Mouse (Mus musculus) spleen, adult 2 months (tissue): ENCODE data around the gene Chst8. TPM values are rescaled to one million over a fixed set of nuclear protein-coding genes. Genes with fewer than 3 reads are reported as not detected.

Experiments used
- DNase-seq, 2 experiments: peaks; one replicate each; pipeline versions ENCODE4 v3.0.0 to v3.0.0-alpha.2; 2012 to 2021; ENCODE audit warnings: low spot score in 2 of 2, low read depth in 1 of 2
- H3K27ac ChIP-seq: fragments of 200-500 bp; 2 replicates; pipeline ENCODE4 v1.5.1; 2012; ENCODE audit warnings: low read length, inconsistent platforms; ENCODE audit not compliant: insufficient read depth
- H3K27me3 ChIP-seq: fragments of 200-500 bp; 2 replicates; pipeline ENCODE4 v1.6.1; 2012; ENCODE audit warnings: mild to moderate bottlenecking, moderate library complexity, low read length, inconsistent platforms; ENCODE audit not compliant: control insufficient read depth, insufficient read depth
- H3K36me3 ChIP-seq: fragments of 200-500 bp; 2 replicates; pipeline ENCODE4 v1.6.1; 2012; ENCODE audit warnings: mild to moderate bottlenecking, low read length, inconsistent platforms; ENCODE audit not compliant: control insufficient read depth, insufficient read depth
- H3K4me1 ChIP-seq: fragments of 200-500 bp; 2 replicates; pipeline ENCODE4 v1.6.1; 2011; ENCODE audit warnings: inconsistent platforms; ENCODE audit not compliant: control insufficient read depth, insufficient read depth, insufficient read length
- H3K4me3 ChIP-seq: fragments of 200-500 bp; 2 replicates; pipeline ENCODE4 v1.5.1; 2011; ENCODE audit warnings: mild to moderate bottlenecking, inconsistent platforms; ENCODE audit not compliant: insufficient read depth, insufficient read length; ENCODE audit errors: extremely low read depth
- CTCF ChIP-seq: fragments of 200-500 bp; IDR thresholded peaks from 2 replicates; pipeline ENCODE4 v1.5.1; 2011; ENCODE audit warnings: mild to moderate bottlenecking, inconsistent platforms; ENCODE audit not compliant: insufficient read depth, insufficient read length, insufficient replicate concordance; ENCODE audit errors: extremely low read depth
- POLR2A ChIP-seq: fragments of 200-500 bp; IDR thresholded peaks from 2 replicates; pipeline ENCODE4 v1.6.1; 2011; ENCODE audit warnings: low read depth, low read length, inconsistent platforms
- WGBS: fragments of 180-500 bp; shearing (Covaris S2); methylation state at CpG from one replicate; pipeline ENCODE4 v1.1.7; 2018; 5-methylcytosine and 5-hydroxymethylcytosine counted together
- polyA plus RNA-seq: library from polyadenylated mRNA; depleted of rRNA; stranded (reverse); fragments of >200 nt; gene quantifications from 2 replicates; pipeline ENCODE4 v1.2.3, GENCODE M21; 2012

The Chst8 gene
- polyA plus RNA-seq, 1 experiment, result 1.6 TPM

DNA sequence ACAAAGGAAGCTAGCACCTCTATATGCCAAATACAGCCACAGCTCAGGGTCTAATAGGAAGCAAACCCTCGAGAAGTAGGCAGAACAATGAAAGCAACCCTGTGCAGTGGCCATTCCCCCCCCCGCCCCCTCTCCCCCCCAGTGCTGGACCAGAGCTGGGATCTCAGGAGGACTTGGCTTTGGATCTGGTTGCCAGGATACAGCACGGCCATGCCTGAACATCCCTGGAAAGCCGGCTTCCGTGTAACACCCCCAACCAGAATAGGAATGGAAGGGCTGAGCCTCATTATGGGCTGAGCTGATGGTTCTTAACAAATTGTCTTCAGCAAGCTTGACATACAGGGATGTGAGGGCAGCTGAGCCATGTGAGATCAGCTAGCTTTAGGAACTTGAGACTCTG, 34.9 kb upstream of the Chst8 start:
- H3K4me3 ChIP-seq, result no peak overlapping the region
- no peaks in the 10 kb centered on the region for H3K36me3 ChIP-seq
- TF ChIP-seq CTCF (no peak), POLR2A (no peak)
- no peaks in the 10 kb centered on the region for H3K27me3 ChIP-seq
- DNase-seq, result no peak
- WGBS, result 72% methylated on average over 5 of the region's 5 CpGs
- H3K4me1 ChIP-seq, result no peaks in the 10 kb centered on the region
- H3K27ac ChIP-seq, result no peak overlapping the region

DNA sequence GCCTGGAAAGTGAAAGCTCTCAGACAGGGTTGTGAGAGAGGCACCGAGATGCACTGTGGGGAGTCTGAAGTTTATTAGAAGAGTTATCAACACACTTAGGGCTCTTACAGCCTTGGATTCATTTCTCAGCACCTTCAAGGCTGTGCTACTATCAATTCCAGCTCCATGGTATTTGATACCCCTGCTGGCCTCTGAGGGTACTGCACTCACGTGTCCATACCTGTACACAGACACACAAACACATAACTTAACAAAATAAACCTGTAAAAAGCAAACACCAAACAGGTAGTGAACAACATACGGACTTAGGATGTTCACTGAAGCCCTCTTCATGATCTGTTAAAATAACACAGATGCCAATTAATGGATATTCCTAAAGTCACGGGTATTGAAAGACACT, 26.2 kb upstream of the Chst8 start:
- TF ChIP-seq POLR2A (no peak), CTCF (no peak)
- Histone ChIP-seq H3K27ac (no peak overlapping the region), H3K27me3 (no peaks in the 10 kb centered on the region), H3K4me3 (no peak overlapping the region), H3K36me3 (no peaks in the 10 kb centered on the region), H3K4me1 (no peaks in the 10 kb centered on the region)
- no peak for DNase-seq
- WGBS, result 91% methylated on average over 4 of the region's 4 CpGs

DNA sequence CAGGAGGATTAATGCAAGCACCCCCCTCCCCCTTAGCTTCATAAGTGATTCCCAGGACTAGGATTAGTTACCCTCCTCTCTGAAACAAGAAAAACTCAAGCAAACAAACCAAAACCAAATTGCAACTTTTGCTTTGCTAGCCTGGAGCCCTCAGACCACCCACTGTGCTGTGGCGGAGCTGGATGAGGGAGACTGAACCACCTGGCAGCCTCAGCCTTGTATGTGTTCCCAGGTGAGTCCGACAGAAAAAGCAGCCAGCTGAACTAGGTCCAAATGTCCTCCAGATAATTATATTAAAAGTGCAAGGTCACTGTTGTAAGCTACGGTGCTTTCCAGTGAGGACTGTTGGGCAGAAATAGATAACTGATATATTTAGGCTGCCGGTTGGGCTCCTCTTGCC, 25.7 kb upstream of the Chst8 start:
- Histone ChIP-seq H3K27me3 (no peaks in the 10 kb centered on the region), H3K36me3 (no peaks in the 10 kb centered on the region), H3K27ac (no peak overlapping the region), H3K4me1 (no peaks in the 10 kb centered on the region), H3K4me3 (no peak overlapping the region)
- WGBS, result 84% methylated on average over 4 of the region's 4 CpGs
- DNase-seq, result no peak
- TF ChIP-seq CTCF, result no peak
- TF ChIP-seq POLR2A, result no peak

DNA sequence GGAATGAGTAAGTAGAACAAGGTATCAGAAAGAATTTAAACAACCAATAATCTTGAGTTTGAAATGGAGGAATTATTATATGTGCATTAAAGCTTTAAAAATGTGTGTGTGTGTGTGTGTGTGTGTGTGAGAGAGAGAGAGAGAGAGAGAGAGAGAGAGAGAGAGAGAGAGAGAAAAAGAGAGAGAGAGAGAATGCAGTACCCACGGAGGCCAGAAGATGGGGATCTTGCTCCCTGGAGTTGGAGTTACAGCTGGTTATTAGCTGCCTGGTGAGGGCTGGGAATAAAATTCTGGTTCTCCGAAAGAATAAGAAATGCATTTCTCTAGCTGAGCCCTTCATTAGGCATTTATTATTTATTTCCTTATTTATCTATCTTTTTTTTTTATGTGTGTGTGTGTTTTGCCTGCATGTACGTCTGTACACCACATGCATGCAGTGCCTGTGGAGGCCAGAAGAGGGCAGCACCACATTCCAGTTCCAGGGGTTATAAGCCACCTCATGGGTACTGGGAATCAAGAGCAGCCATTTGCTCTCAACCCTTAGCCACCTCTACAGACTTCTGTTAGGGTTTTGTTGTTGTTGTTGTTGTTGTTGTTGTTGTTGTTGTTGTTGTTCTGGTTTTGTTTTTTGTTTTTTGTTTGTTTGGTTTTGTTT, 13.9 kb upstream of the Chst8 start:
- Histone ChIP-seq H3K27me3 (no peaks in the 10 kb centered on the region), H3K27ac (no peak overlapping the region), H3K4me1 (no peaks in the 10 kb centered on the region), H3K4me3 (no peak overlapping the region), H3K36me3 (no peaks in the 10 kb centered on the region)
- no peak for TF ChIP-seq POLR2A
- TF ChIP-seq CTCF, result no peak
- 57% methylated on average over 3 of the region's 3 CpGs for WGBS
- no peak for DNase-seq

DNA sequence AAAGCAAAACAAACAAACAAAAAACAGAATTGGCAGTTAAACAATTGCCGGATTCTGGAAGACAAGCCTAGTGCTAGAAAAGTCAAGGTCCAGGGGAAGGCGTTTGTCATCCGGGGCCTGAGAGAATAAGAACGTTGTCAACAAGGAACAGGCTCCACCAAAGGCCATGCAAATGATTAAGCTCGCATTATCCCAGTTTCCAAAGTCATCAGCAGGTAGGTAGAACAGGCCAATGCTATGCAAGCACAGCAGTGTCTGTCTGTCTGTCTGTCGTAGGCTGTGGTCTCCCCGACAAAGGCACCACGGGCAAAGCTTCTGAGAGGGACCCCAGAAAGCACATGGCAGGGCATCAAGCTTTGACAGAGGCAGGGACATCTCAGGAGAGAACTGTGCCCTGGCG, 9.1 kb upstream of the Chst8 start:
- Histone ChIP-seq H3K36me3 (no peaks in the 10 kb centered on the region), H3K27ac (no peak overlapping the region), H3K4me3 (no peak overlapping the region), H3K27me3 (no peaks in the 10 kb centered on the region), H3K4me1 (no peaks in the 10 kb centered on the region)
- TF ChIP-seq POLR2A (no peak), CTCF (no peak)
- DNase-seq, result no peak
- 75% methylated on average over 9 of the region's 9 CpGs for WGBS

DNA sequence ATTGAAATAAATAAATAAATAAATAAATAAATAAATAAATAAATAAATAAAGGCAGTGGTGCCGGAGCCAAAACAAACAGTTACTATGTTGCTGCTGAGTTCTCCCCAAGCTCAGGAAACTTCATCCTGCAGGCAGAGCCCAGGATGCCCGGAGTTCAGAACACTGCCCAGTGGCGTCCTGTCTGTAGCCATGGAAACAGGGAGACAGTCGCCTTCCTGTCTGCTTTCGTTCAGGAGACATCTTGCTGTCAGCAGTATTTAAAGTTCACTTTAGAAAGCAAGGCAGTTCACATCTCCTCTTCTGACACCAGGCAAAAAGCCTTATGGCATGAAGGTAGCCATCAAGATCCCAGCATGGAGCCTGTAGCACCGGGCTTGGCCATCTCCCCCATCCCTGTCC, 8.0 kb upstream of the Chst8 start:
- no peak for TF ChIP-seq POLR2A
- TF ChIP-seq CTCF, result no peak
- H3K27ac ChIP-seq, result no peak overlapping the region
- H3K4me3 ChIP-seq, result no peak overlapping the region
- H3K4me1 ChIP-seq, result no peaks in the 10 kb centered on the region
- DNase-seq, result no peak
- whole genome bisulfite sequencing, result 64% methylated on average over 6 of the region's 6 CpGs
- H3K36me3 ChIP-seq, result no peaks in the 10 kb centered on the region
- no peaks in the 10 kb centered on the region for H3K27me3 ChIP-seq

DNA sequence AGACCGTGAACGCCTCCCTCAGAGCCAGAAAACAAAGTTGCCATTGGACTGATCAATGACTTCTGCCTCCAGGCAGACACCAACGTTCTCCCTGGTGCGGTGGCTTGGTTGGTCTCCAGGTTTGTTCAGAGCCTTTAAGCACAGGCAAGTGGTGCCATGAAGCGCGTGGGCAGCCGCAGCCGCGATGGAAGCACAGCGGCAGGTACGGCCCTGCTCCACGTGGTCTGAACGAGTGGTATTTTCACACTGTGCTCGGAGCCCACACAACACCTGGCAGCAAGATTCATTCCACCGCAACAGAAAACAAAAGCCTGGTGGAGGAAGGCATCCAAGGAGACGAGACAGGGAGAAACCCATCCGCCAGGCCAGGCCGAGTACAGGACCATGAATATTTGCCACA, 7.3 kb upstream of the Chst8 start:
- no peaks in the 10 kb centered on the region for H3K27me3 ChIP-seq
- TF ChIP-seq CTCF (no peak), POLR2A (no peak)
- 93% methylated on average over 18 of the region's 18 CpGs for WGBS

More for the DNA sequence above, 7.3 kb upstream of the Chst8 start:
- DNase-seq, result no peak
- no peaks in the 10 kb centered on the region for H3K4me1 ChIP-seq
- no peak overlapping the region for H3K27ac ChIP-seq
- no peaks in the 10 kb centered on the region for H3K36me3 ChIP-seq
- no peak overlapping the region for H3K4me3 ChIP-seq
